In genomic region chr9:44772750-44773651, GRCm38 (mm10) we compare ENCODE assay signal across 8 mouse cellular contexts. TPM values are rescaled to one million over a fixed set of nuclear protein-coding genes. Genes with fewer than 3 reads are reported as not detected.
DNase-seq lines count a peak whose midpoint lies in the region; ATAC-seq lines count a peak whose summit lies in the region.

No protein-coding gene starts in this region.

- no peaks in the 10 kb centered on the region for H3K9me3 ChIP-seq in hindbrain, embryonic 16.5 days (ENCODE audit: control insufficient read depth, low read length)

- no peaks in the 10 kb centered on the region; the same call in 1 of the 2 replicates for H3K36me3 ChIP-seq in hindbrain, embryonic 16.5 days (ENCODE audit: control insufficient read depth, insufficient read depth, low read length)
- H3K36me3 ChIP-seq in macrophage (ENCODE audit: inconsistent target): 0 out of 2 replicates have a peak, but pooled peaks cover 2% of the 10 kb centered on the region

- peak overlapping the region; percentile 57 for H3K4me2 ChIP-seq in hindbrain, embryonic 16.5 days (ENCODE audit: low read length)

- H3K4me1 ChIP-seq in hindbrain, embryonic 16.5 days (ENCODE audit: control insufficient read depth, insufficient read depth, low read depth, low read length): peaks cover 3% of the 10 kb centered on the region; the same call in 1 of the 2 replicates

- peak overlapping the region; percentile 80 for H3K27ac ChIP-seq in hindbrain, embryonic 16.5 days (ENCODE audit: low read depth, low read length)
- peak overlapping the region; percentile 69 for H3K27ac ChIP-seq in macrophage

- H3K9ac ChIP-seq in hindbrain, embryonic 16.5 days (ENCODE audit: low read depth, low read length): peak overlapping the region; percentile 69

- no peaks in the 10 kb centered on the region for H3K27me3 ChIP-seq in hindbrain, embryonic 16.5 days (replicated peaks; ENCODE audit: control insufficient read depth, insufficient read depth, low read length)

- peak overlapping the region; percentile 60 for H3K4me3 ChIP-seq in hindbrain, embryonic 16.5 days (ENCODE audit: low read length)
- H3K4me3 ChIP-seq in macrophage (ENCODE audit: inconsistent target): peak overlapping the region; percentile 99

- peak; percentile 99 for ATAC-seq in hindbrain, embryonic 16.5 days

- under 1% methylated on average over 41 of the region's 41 CpGs for WGBS in hindbrain, embryonic 16.5 days
- under 1% methylated on average over 41 of the region's 41 CpGs for WGBS in macrophage (ENCODE audit: missing documents)

- DNase-seq in WW6 (ENCODE audit: low read depth, low spot score): peak; percentile 89
- DNase-seq in cerebellum, postnatal 4 days (ENCODE audit: low spot score in 2 of 2): peak; percentile 88 to 94
- DNase-seq in gastrocnemius, adult 18-20 months (ENCODE audit: low spot score): peak; percentile 93
- peak; percentile 91 to 93 for DNase-seq in left cerebral cortex, adult 18-20 months (ENCODE audit: low spot score in 2 of 2)
- peak; percentile 94 for DNase-seq in right cerebral cortex, adult 18-20 months
- peak; percentile 72 for DNase-seq in urinary bladder, postnatal 10 days (ENCODE audit: low spot score)

- peaks cover 9% of the 10 kb centered on the region; the same call in 1 of the 2 replicates for H3K79me2 ChIP-seq in macrophage (ENCODE audit: inconsistent target)

RNA-seq across cellular contexts. Expression of gene Ift46, which starts 5.3 kb away (rescaled TPM):
- 10 to 100 TPM; 23.3 to 27.5 TPM for total RNA-seq in gastrocnemius, adult 18-20 months (2021)
- polyA plus RNA-seq in hindbrain, embryonic 16.5 days (2015; fragmentation: Nextera tagmentation; extraction: Ambion mirVana): 152 and 160 TPM in 2 replicates
- total RNA-seq in left cerebral cortex, adult 18-20 months (2021): 10 to 100 TPM; 67.8 to 72.0 TPM
- 10 to 100 TPM; 16.6 to 83.7 (median 45.7) TPM for total RNA-seq in macrophage (2018; cell fraction: chromatin; rRNA removed)
- 10 to 100 TPM; 19.4 to 53.1 (median 30.2) TPM for total RNA-seq in macrophage (2018; cell fraction: cytosol; rRNA removed)
- total RNA-seq in macrophage (2018; cell fraction: nucleus; rRNA removed): 10 to 100 TPM; 13.9 to 51.8 (median 28.8) TPM
- polyA plus RNA-seq in macrophage (2018): 21.5 to 65.7 TPM (median 33.6 TPM) in 3 replicates

RNA-seq across cellular contexts. Expression of gene Arcn1, which starts 5.4 kb away (rescaled TPM):
- total RNA-seq in gastrocnemius, adult 18-20 months (2021): 10 to 100 TPM; 70.7 to 81.5 TPM
- 130 and 145 TPM in 2 replicates for polyA plus RNA-seq in hindbrain, embryonic 16.5 days (2015; fragmentation: Nextera tagmentation; extraction: Ambion mirVana)
- 10 to 100 TPM; 90.0 to 95.3 TPM for total RNA-seq in left cerebral cortex, adult 18-20 months (2021)
- total RNA-seq in macrophage (2018; cell fraction: chromatin; rRNA removed): 100 to 1,000 TPM in 25 of 26 experiments, 10 to 100 TPM in 1; 93.7 to 217 (median 158) TPM
- 100 to 1,000 TPM in 14 of 26 experiments, 10 to 100 TPM in 12; 90.9 to 128 (median 106) TPM for total RNA-seq in macrophage (2018; cell fraction: cytosol; rRNA removed)
- total RNA-seq in macrophage (2018; cell fraction: nucleus; rRNA removed): 100 to 1,000 TPM in 25 of 26 experiments, 10 to 100 TPM in 1; 94.2 to 230 (median 144) TPM
- polyA plus RNA-seq in macrophage (2018): 72.0 to 187 TPM (median 92.0 TPM) in 3 replicates

RNA-seq across cellular contexts. Expression of gene Tmem25, which starts 26.1 kb away (rescaled TPM):
- total RNA-seq in gastrocnemius, adult 18-20 months (2021): 1 to 10 TPM; 4.2 to 6.5 TPM
- polyA plus RNA-seq in hindbrain, embryonic 16.5 days (2015; fragmentation: Nextera tagmentation; extraction: Ambion mirVana): 23.5 and 24.8 TPM in 2 replicates
- total RNA-seq in left cerebral cortex, adult 18-20 months (2021): 10 to 100 TPM; 52.2 to 66.1 TPM
- 1 to 10 TPM in 3 of 26 experiments, under 1 TPM in 16, not detected in 7; 0.21 to 1.7 (median 0.46) TPM for total RNA-seq in macrophage (2018; cell fraction: chromatin; rRNA removed)
- total RNA-seq in macrophage (2018; cell fraction: cytosol; rRNA removed): 1 to 10 TPM in 1 of 26 experiments, under 1 TPM in 25; 0.06 to 1.0 (median 0.36) TPM
- 1 to 10 TPM in 2 of 26 experiments, under 1 TPM in 20, not detected in 4; 0.18 to 2.0 (median 0.51) TPM for total RNA-seq in macrophage (2018; cell fraction: nucleus; rRNA removed)
- polyA plus RNA-seq in macrophage (2018): 0.19 to 1.1 TPM (median 0.42 TPM) in 3 replicates

RNA-seq across cellular contexts. Expression of gene Ttc36, which starts 29.9 kb away (rescaled TPM):
- total RNA-seq in gastrocnemius, adult 18-20 months (2021): under 1 TPM in 1 of 2 experiments, not detected in 1; 0.80 TPM
- not detected in 2 replicates for polyA plus RNA-seq in hindbrain, embryonic 16.5 days (2015; fragmentation: Nextera tagmentation; extraction: Ambion mirVana)
- total RNA-seq in left cerebral cortex, adult 18-20 months (2021): under 1 TPM; 0.80 to 0.95 TPM
- total RNA-seq in macrophage (2018; cell fraction: chromatin; rRNA removed): 1 to 10 TPM in 14 of 26 experiments, under 1 TPM in 3, not detected in 9; 0.92 to 2.7 (median 1.3) TPM
- not detected for total RNA-seq in macrophage (2018; cell fraction: cytosol; rRNA removed)
- 1 to 10 TPM in 7 of 26 experiments, under 1 TPM in 4, not detected in 15; 0.76 to 2.2 (median 1.2) TPM for total RNA-seq in macrophage (2018; cell fraction: nucleus; rRNA removed)
- polyA plus RNA-seq in macrophage (2018): not detected in 3 replicates

RNA-seq across cellular contexts. Expression of gene Phldb1, which starts 38.0 kb away (rescaled TPM):
- total RNA-seq in gastrocnemius, adult 18-20 months (2021): 10 to 100 TPM; 29.0 to 35.9 TPM
- 37.4 and 44.2 TPM in 2 replicates for polyA plus RNA-seq in hindbrain, embryonic 16.5 days (2015; fragmentation: Nextera tagmentation; extraction: Ambion mirVana)
- total RNA-seq in left cerebral cortex, adult 18-20 months (2021): 10 to 100 TPM; 59.0 to 67.4 TPM
- total RNA-seq in macrophage (2018; cell fraction: chromatin; rRNA removed): 1,000 to 10,000 TPM in 1 of 26 experiments, 100 to 1,000 TPM in 5, 10 to 100 TPM in 15, 1 to 10 TPM in 5; 5.9 to 1,053 (median 24.1) TPM
- 10 to 100 TPM in 3 of 26 experiments, 1 to 10 TPM in 23; 1.3 to 54.4 (median 2.9) TPM for total RNA-seq in macrophage (2018; cell fraction: cytosol; rRNA removed)
- 100 to 1,000 TPM in 5 of 26 experiments, 10 to 100 TPM in 9, 1 to 10 TPM in 12; 2.8 to 191 (median 11.1) TPM for total RNA-seq in macrophage (2018; cell fraction: nucleus; rRNA removed)
- polyA plus RNA-seq in macrophage (2018): 2.4 to 6.4 TPM (median 2.6 TPM) in 3 replicates

Comparison
In these comparisons a context has a peak if more than half of its experiments do, and no peak if none do; other contexts are left out.
1. Peak in every context shown above with its lines: DNase-seq, ATAC-seq, H3K4me3 ChIP-seq and H3K27ac ChIP-seq.
2. RNA of gene Tmem25, which starts 26.1 kb away (total RNA-seq): 52.2 to 66.1 TPM in left cerebral cortex, adult 18-20 months; 4.2 to 6.5 TPM in gastrocnemius, adult 18-20 months; every median in the first group is over 4 times any median in the second.